Mouse (Mus musculus) stomach, postnatal 0 days (tissue): ENCODE data around the gene Rnasek.

Source experiments
- CTCF ChIP-seq: IDR thresholded peaks from 2 replicates; pipeline ENCODE4 v1.5.1; 2016; ENCODE audit warnings: antibody characterized with exemption, low read depth, mild to moderate bottlenecking, moderate library complexity
- EP300 ChIP-seq: optimal IDR thresholded peaks from 2 replicates; pipeline ENCODE3; 2016; ENCODE audit warnings: antibody characterized with exemption

DNA sequence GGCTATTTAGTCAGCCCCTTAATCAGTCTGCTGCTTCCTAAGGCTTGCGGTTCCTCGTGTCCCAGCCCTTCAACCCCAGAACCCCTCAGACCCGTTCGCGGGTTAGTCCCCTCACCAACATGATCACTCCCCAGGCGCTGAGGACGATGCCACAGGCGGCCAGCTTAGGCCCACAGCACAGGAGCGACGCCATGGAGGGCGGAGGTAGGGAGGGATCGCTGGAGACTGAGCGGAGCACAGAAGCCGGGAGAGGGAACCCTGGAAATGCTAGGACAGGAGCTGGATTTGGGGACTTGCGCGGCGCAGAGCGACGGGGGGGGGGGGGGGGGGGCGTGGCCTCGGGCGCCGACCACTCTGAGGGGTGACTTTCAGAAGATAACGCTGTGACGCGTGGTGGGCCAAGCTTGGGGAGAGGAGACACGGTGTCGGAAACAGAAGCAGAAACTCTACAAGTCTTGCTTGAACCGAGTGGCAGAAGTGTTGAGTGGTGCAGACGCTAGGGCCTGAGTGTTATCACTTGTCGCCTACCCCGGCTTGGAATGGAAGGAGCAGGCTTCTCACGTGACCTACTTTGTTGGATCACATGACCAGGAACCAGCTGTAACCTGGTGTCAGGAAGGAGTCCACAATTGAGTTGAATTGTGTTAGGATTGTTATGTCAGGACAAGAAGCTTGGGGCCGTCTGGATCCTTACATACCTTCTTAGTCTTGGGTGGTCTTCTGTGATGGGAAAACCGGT, at the start of gene Rnasek, which contains the start of gene Gm21988:
- no peak for TF ChIP-seq CTCF
- no peak for TF ChIP-seq EP300
